Mouse (Mus musculus): ENCODE results near the gene Mecom. TPM values are rescaled to one million over a fixed set of nuclear protein-coding genes. Genes with fewer than 3 reads are reported as not detected.

Gene Mecom
- polyA plus RNA-seq, 1 experiment from 2014 or later = 0.79 TPM

DNA sequence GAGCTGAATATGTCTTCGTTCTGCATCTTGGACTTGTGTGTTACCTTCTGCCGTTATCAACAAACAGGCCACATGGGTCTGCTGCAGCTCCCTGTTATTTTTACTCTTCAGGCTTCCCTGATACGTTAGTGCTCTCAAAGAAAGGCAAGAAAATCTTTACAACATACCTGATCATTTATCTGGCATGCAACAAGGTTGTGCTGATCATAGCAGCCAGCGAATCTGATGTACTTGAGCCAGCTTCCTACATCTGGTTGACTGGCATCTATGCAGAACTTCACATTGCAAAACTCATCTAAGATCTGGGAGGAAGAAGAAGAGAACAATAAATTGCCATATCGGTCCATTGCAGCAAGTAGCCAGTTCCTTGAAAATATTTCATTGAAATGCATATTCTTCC lies 538.2 kb downstream of the Mecom start:
- no peak overlapping the region for H3K4me3 ChIP-seq (replicated peaks)
- WGBS (ENCODE audit: insufficient replicate concordance) = 37% methylated on average over 5 of the region's 5 CpGs
- H3K9ac ChIP-seq = no peak overlapping the region
- H3K4me2 ChIP-seq = no peak overlapping the region
- H3K4me1 ChIP-seq (replicated peaks) = no peaks in the 10 kb centered on the region
- H3K36me3 ChIP-seq (replicated peaks) = no peaks in the 10 kb centered on the region
- H3K9me3 ChIP-seq (replicated peaks) = no peaks in the 10 kb centered on the region
- peaks cover 33% of the 10 kb centered on the region for H3K27me3 ChIP-seq
- no peak overlapping the region for H3K27ac ChIP-seq (replicated peaks)
- ATAC-seq (ENCODE audit: insufficient read depth) = no peak

GRCm38 (mm10) chr3:30004888-30005405 lies 542.9 kb downstream of the Mecom start:
- Histone ChIP-seq H3K27me3 (peaks cover 5% of the 10 kb centered on the region; the same call in 1 of the 2 replicates), H3K9ac (no peak overlapping the region), H3K4me3 (replicated peaks) (no peak overlapping the region), H3K36me3 (replicated peaks) (no peaks in the 10 kb centered on the region), H3K9me3 (replicated peaks) (no peaks in the 10 kb centered on the region), H3K27ac (replicated peaks) (no peak overlapping the region), H3K4me2 (no peak overlapping the region), H3K4me1 (replicated peaks) (no peaks in the 10 kb centered on the region)
- 46% methylated on average over 8 of the region's 8 CpGs for WGBS (ENCODE audit: insufficient replicate concordance)
- ATAC-seq (ENCODE audit: insufficient read depth) = no peak

- Histone ChIP-seq H3K27ac (replicated peaks) (no peak overlapping the region), H3K4me1 (replicated peaks) (no peaks in the 10 kb centered on the region), H3K9me3 (replicated peaks) (no peaks in the 10 kb centered on the region), H3K27me3 (no peaks in the 10 kb centered on the region), H3K4me3 (replicated peaks) (no peak overlapping the region), H3K4me2 (no peak overlapping the region), H3K9ac (no peak overlapping the region), H3K36me3 (replicated peaks) (no peaks in the 10 kb centered on the region)
- WGBS (ENCODE audit: insufficient replicate concordance) = 59% methylated on average over 7 of the region's 7 CpGs
- no peak for ATAC-seq (ENCODE audit: insufficient read depth)
Measured at GRCm38 (mm10) chr3:30000260-30000659, 547.5 kb downstream of the Mecom start.

- no peaks in the 10 kb centered on the region for H3K36me3 ChIP-seq (replicated peaks)
- ATAC-seq (ENCODE audit: insufficient read depth) = no peak
- 65% methylated on average over 1 of the region's 1 CpGs for WGBS (ENCODE audit: insufficient replicate concordance)
- H3K27ac ChIP-seq (replicated peaks) = no peak overlapping the region
- H3K4me2 ChIP-seq = no peak overlapping the region
- no peaks in the 10 kb centered on the region for H3K4me1 ChIP-seq (replicated peaks)
- no peak overlapping the region for H3K4me3 ChIP-seq (replicated peaks)
- no peaks in the 10 kb centered on the region for H3K27me3 ChIP-seq
- H3K9me3 ChIP-seq (replicated peaks) = no peaks in the 10 kb centered on the region
- H3K9ac ChIP-seq = no peak overlapping the region
Measured at GRCm38 (mm10) chr3:29999035-29999434, 548.8 kb downstream of the Mecom start.

DNA sequence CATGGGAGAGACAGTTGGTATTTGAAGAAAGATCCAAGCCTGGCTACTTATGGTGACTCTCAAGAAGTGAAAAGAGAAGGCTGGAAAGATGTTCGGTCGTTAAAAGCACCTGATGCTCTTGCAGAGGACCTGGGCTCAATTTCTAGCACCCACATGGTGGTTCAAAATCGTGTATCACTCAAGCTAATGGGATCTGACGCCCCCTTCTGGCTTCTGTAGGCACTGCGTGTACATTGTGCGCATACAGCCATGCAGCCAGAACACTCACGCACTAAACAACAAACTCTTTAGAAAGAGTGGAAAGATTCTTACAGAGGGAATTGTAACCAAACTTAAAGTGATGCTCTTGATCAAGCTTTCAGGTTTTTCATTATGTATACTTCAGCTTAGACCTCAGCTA lies 550.7 kb downstream of the Mecom start:
- Histone ChIP-seq H3K27me3 (no peaks in the 10 kb centered on the region), H3K4me3 (replicated peaks) (no peak overlapping the region), H3K36me3 (replicated peaks) (no peaks in the 10 kb centered on the region), H3K27ac (replicated peaks) (no peak overlapping the region), H3K4me2 (no peak overlapping the region), H3K9ac (no peak overlapping the region), H3K9me3 (replicated peaks) (no peaks in the 10 kb centered on the region), H3K4me1 (replicated peaks) (no peaks in the 10 kb centered on the region)
- 65% methylated on average over 7 of the region's 7 CpGs for WGBS (ENCODE audit: insufficient replicate concordance)
- no peak for ATAC-seq (ENCODE audit: insufficient read depth)

DNA sequence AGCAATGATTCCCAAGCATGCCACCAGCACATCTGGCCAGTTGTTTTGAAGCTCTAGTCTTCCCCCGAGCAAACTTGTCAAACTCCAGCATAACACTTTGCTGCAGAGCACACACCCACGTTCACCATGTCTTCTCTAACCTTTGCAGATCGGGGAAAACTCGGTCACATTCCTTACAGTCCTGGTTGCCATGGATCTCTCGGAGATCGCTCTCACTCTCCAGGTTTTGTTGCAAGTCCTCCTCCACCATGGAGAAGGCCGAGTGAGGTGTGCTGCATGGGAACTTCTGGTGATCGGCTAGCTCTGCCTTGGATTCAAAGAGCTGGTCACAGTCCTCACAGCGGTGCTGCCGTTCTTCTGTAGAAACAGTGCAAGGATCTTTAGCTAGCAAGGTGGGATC lies 554.5 kb downstream of the Mecom start:
- no peaks in the 10 kb centered on the region for H3K4me1 ChIP-seq (replicated peaks)
- H3K4me2 ChIP-seq = no peak overlapping the region
- no peak overlapping the region for H3K9ac ChIP-seq
- H3K36me3 ChIP-seq (replicated peaks) = no peaks in the 10 kb centered on the region
- no peak overlapping the region for H3K4me3 ChIP-seq (replicated peaks)
- no peak overlapping the region for H3K27ac ChIP-seq (replicated peaks)
- no peaks in the 10 kb centered on the region for H3K9me3 ChIP-seq (replicated peaks)
- no peak for ATAC-seq (ENCODE audit: insufficient read depth)
- WGBS (ENCODE audit: insufficient replicate concordance) = 72% methylated on average over 10 of the region's 10 CpGs
- no peaks in the 10 kb centered on the region for H3K27me3 ChIP-seq

- H3K9me3 ChIP-seq (replicated peaks) = no peaks in the 10 kb centered on the region
- WGBS (ENCODE audit: insufficient replicate concordance) = 33% methylated on average over 1 of the region's 1 CpGs
- no peaks in the 10 kb centered on the region for H3K36me3 ChIP-seq (replicated peaks)
- no peaks in the 10 kb centered on the region for H3K4me1 ChIP-seq (replicated peaks)
- H3K4me3 ChIP-seq (replicated peaks) = no peak overlapping the region
- H3K4me2 ChIP-seq = no peak overlapping the region
- no peak overlapping the region for H3K27ac ChIP-seq (replicated peaks)
- no peak for ATAC-seq (ENCODE audit: insufficient read depth)
- no peak overlapping the region for H3K9ac ChIP-seq
- H3K27me3 ChIP-seq = no peaks in the 10 kb centered on the region
Measured at GRCm38 (mm10) chr3:29991523-29991922, 556.3 kb downstream of the Mecom start.

DNA sequence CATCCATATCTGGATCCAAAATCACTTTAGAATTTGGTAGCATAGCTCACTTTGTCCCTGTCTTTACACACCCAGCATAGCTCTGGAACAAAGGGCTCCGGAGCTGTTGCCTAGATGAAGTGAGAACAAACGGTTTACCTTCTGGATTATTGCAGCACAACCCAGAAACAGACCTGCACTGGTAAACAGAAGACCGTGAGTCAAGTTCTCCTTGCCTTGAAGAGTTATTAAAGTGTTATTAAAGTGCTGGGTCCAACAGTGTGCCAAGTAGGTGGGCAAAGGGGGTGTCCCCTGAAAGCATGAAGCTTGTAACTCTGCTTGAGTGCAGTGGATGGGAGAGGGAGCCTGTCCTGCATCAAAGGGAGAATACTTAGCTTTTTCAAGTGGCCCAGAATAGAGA lies 563.4 kb downstream of the Mecom start:
- no peak overlapping the region for H3K27ac ChIP-seq (replicated peaks)
- no peak overlapping the region for H3K4me3 ChIP-seq (replicated peaks)
- H3K36me3 ChIP-seq (replicated peaks) = no peaks in the 10 kb centered on the region
- H3K27me3 ChIP-seq = no peaks in the 10 kb centered on the region
- H3K4me2 ChIP-seq = no peak overlapping the region
- ATAC-seq (ENCODE audit: insufficient read depth) = no peak
- 64% methylated on average over 3 of the region's 3 CpGs for WGBS (ENCODE audit: insufficient replicate concordance)
- no peak overlapping the region for H3K9ac ChIP-seq
- no peaks in the 10 kb centered on the region for H3K4me1 ChIP-seq (replicated peaks)
- no peaks in the 10 kb centered on the region for H3K9me3 ChIP-seq (replicated peaks)

DNA sequence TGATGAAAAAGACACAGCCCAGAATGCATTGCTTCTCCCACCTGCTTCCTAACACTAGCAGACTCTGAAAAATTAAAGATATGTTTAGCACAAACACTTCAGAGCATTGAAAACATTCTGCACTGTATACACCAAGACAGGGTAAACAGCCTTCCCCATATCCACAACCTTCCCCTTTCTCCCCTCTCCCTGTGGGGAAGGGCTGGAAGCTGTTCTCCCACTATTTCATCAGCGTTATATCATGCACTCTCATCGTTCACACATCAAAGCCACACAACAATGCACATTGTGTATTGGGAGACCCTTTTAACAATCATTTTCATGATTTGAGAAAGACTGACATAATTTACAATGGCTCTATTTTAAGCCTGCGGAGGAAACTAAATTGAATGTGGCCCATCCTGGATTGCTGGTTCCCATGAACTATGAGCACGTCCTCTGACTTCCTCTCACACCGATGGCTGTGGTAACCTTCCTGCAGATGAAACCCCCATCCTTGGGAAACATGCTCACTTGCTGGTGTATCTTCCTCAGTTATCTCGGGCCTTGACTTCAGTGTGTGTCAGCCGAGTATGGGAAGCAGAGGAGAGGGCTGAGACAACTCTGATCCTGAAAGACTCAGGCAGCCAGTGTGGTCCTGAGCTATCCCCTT lies 566.4 kb downstream of the Mecom start:
- no peak for ATAC-seq (ENCODE audit: insufficient read depth)
- Histone ChIP-seq H3K36me3 (replicated peaks) (no peaks in the 10 kb centered on the region), H3K9ac (no peak overlapping the region), H3K9me3 (replicated peaks) (no peaks in the 10 kb centered on the region), H3K4me3 (replicated peaks) (no peak overlapping the region), H3K4me2 (no peak overlapping the region), H3K27me3 (no peaks in the 10 kb centered on the region), H3K4me1 (replicated peaks) (no peaks in the 10 kb centered on the region), H3K27ac (replicated peaks) (no peak overlapping the region)
- 35% methylated on average over 7 of the region's 7 CpGs for WGBS (ENCODE audit: insufficient replicate concordance)

DNA sequence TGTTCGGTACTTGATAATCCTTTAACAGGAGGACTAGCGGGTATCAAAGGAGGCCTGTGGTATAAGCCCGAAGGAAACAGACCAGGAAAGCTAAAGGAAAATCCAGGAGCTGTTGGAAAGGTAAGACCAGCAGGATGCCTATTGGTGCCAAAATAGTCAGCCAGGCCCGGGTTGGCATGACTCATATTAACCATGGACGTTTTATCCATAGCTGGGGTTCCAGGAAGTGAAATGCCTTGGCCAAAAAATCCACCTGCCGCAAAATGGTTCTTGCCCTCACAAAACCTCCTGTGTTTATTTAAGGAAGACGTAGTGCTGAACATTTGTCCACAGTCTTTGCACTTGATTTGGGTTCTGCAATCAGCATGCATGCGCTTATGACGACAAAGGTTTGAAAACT lies 567.3 kb downstream of the Mecom start:
- H3K4me2 ChIP-seq = no peak overlapping the region
- H3K27ac ChIP-seq (replicated peaks) = no peak overlapping the region
- no peaks in the 10 kb centered on the region for H3K4me1 ChIP-seq (replicated peaks)
- H3K9me3 ChIP-seq (replicated peaks) = no peaks in the 10 kb centered on the region
- no peak for ATAC-seq (ENCODE audit: insufficient read depth)
- WGBS (ENCODE audit: insufficient replicate concordance) = 65% methylated on average over 9 of the region's 9 CpGs
- no peak overlapping the region for H3K9ac ChIP-seq
- H3K36me3 ChIP-seq (replicated peaks) = no peaks in the 10 kb centered on the region
- H3K4me3 ChIP-seq (replicated peaks) = no peak overlapping the region
- H3K27me3 ChIP-seq = no peaks in the 10 kb centered on the region

DNA sequence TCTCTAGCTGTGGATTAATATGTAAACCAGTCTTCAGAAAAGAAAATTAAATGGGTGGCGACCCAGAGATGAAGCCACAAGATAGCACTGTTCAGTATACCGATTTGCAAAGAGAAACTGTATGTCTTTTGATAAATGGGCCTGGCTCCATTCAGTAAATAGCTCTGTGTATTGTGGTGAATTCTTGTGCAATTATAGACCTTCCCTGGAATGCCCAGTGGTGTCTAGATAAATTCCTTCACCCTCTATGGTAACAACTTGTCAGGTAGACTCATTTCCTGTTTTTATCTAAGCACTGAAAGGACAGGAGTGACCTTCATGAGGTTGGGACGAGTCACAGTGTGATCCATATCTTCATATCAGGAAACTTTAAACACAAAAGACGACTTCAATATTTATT lies 571.2 kb downstream of the Mecom start:
- no peak for ATAC-seq (ENCODE audit: insufficient read depth)
- Histone ChIP-seq H3K4me2 (no peak overlapping the region), H3K4me3 (replicated peaks) (no peak overlapping the region), H3K4me1 (replicated peaks) (no peaks in the 10 kb centered on the region), H3K36me3 (replicated peaks) (no peaks in the 10 kb centered on the region), H3K9me3 (replicated peaks) (no peaks in the 10 kb centered on the region), H3K27me3 (no peaks in the 10 kb centered on the region), H3K9ac (no peak overlapping the region), H3K27ac (replicated peaks) (no peak overlapping the region)
- WGBS (ENCODE audit: insufficient replicate concordance) = 29% methylated on average over 4 of the region's 4 CpGs

GRCm38 (mm10) chr3:29968433-29968949 lies 579.3 kb downstream of the Mecom start:
- H3K27me3 ChIP-seq = no peaks in the 10 kb centered on the region
- no peak overlapping the region for H3K4me2 ChIP-seq
- H3K27ac ChIP-seq (replicated peaks) = no peak overlapping the region
- no peaks in the 10 kb centered on the region for H3K4me1 ChIP-seq (replicated peaks)
- ATAC-seq (ENCODE audit: insufficient read depth) = no peak
- H3K9me3 ChIP-seq (replicated peaks) = no peaks in the 10 kb centered on the region
- no peak overlapping the region for H3K4me3 ChIP-seq (replicated peaks)
- no peaks in the 10 kb centered on the region for H3K36me3 ChIP-seq (replicated peaks)
- H3K9ac ChIP-seq = no peak overlapping the region
- 72% methylated on average over 11 of the region's 11 CpGs for WGBS (ENCODE audit: insufficient replicate concordance)

All from liver, embryonic 15.5 days (tissue).